Mouse (Mus musculus) cerebellum, adult 18-20 months (tissue): ENCODE measurements around the gene Gm48552.

ENCODE experiments used
- DNase-seq, 2 experiments: peaks; one replicate each; pipeline ENCODE4 v3.0.0; 2021

The Gm48552 gene

DNA sequence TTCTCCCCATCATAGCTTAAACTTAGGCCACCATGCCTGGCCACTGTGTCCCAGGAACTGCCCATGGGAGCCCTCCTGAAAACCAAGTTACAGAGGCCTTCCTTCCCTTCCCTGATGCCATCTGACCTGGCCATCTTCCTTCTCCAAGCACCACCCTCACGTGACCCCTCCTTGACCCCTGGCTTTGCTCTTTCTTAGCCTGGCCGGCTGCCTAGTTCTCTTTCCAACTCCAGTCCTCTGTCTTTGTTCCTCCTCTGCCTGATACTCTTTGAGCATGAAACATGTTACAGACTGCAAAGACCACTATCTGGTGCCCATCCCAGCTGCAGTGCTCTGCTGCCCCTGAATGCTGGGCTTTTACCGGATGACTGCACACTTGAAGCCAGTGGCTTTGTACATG, 568 bp downstream of the Gm48552 start:
- no peak for DNase-seq

- DNase-seq, result peak; percentile 71 to 86
Observed at GRCm38 (mm10) chr10:81389801-81390677, 1.2 kb downstream of the Gm48552 start.

- DNase-seq, result no peak
Observed at GRCm38 (mm10) chr10:81390678-81390965, 1.8 kb downstream of the Gm48552 start.

GRCm38 (mm10) chr10:81392270-81392669, 3.5 kb downstream of the Gm48552 start:
- no peak for DNase-seq

- no peak for DNase-seq
Observed at GRCm38 (mm10) chr10:81392781-81393185, 4.0 kb downstream of the Gm48552 start, which contains the start of gene Smim24. Gene Smim24 (plus strand): TSS chr10:81393051.

- no peak for DNase-seq
Observed at GRCm38 (mm10) chr10:81393456-81394063, 4.8 kb downstream of the Gm48552 start.

GRCm38 (mm10) chr10:81395127-81395526, 6.3 kb downstream of the Gm48552 start:
- DNase-seq, result peak; percentile 67 to 80

DNA sequence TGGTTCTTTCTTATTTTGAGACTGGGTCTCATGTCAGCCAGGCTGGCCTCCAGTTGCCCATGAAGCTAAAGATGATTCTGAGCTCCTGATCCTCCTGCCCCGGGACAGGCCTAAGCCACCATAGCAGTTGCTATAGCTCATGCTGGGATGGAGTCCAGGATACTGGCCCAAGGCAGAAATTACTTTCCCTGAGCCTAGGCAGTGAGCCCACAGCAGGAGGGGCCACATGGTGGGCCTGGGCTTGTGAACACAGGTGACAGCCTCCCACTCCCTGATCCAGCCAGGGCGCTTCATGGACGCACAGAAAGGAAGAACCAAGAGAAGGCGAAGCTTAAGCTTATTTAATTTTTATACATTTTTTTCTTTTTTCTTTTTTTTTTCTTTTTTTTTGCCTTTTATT, 7.1 kb downstream of the Gm48552 start:
- DNase-seq, result no peak

- DNase-seq, result no peak
Observed at GRCm38 (mm10) chr10:81396749-81397148, 7.9 kb downstream of the Gm48552 start.

DNA sequence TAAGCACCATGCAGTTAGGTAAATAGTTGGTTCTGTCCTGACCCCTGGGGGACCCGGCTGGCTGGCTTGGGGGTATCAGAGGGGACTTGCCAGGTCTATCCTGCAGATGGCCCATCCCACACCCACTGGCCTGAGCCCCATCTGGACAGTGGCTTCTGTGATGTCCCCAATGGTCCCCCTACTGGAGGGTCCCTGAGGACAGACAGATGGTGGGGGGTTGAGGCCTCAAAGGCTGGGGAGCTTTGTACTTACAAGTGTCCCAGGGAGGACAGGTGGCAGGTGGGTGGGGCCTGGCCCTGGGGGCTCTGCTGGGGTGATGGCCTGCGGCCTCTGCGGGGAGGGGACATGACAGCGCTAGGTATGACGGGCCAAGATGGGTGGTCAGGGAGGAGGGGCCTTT, 10.5 kb downstream of the Gm48552 start:
- DNase-seq, result no peak

DNA sequence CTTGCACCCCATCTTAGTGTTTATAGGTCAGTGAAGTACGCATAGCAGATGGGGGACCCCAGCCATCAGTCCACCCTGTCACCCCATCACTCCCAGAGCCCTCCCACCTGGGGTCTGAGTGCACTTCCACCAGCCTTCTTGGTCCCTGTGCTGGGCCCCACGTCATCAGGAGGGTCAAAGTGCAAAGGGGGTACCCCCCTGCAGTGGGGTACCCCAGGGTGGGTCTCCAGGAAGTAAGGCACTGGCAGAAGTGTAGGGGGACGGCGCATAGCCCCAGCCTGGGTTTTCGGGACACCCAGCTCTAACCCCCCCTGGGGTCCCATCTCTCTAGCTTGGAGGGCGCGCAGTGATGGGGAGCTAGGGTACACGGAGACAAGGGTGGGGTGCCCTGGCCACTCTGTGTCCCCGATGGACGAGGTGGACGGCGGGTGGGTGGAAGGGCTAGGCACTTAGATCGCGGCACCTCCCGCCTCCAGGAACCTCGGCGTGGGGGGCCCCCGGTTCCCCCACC, 11.0 kb downstream of the Gm48552 start:
- DNase-seq, result no peak

- DNase-seq, result peak; percentile 89 to 90
Observed at GRCm38 (mm10) chr10:81400371-81401204, 11.8 kb downstream of the Gm48552 start.

- DNase-seq, result no peak
Observed at GRCm38 (mm10) chr10:81401205-81401520, 12.4 kb downstream of the Gm48552 start.

- peak; percentile 68 to 69 for DNase-seq
Observed at GRCm38 (mm10) chr10:81401521-81402226, 12.9 kb downstream of the Gm48552 start.

GRCm38 (mm10) chr10:81402227-81402765, 13.5 kb downstream of the Gm48552 start:
- peak in 1 of 2 experiments; percentile 62 for DNase-seq

GRCm38 (mm10) chr10:81403511-81403910, 14.7 kb downstream of the Gm48552 start:
- no peak for DNase-seq

DNA sequence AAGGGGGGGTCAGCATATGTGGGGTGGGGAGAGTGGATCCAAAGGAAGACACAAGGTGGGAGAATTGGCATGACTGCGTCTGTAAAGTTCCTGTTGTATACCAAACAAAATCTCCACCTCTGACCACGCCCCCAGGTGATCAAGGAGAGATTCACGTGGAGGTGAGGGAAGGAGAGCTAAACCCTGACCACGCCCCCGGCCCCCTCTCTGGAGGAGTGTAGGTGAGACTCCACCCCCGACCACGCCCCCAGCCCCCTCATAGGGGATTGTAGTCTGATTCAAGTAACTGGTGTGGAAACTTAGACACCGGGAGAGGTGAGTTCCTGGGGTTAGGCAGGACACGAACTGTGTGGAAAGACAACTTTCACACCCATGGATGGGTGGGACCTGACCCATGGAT, 15.3 kb downstream of the Gm48552 start:
- no peak for DNase-seq

GRCm38 (mm10) chr10:81404720-81405119, 15.9 kb downstream of the Gm48552 start:
- no peak for DNase-seq

GRCm38 (mm10) chr10:81405588-81406201, 16.9 kb downstream of the Gm48552 start:
- peak; percentile 86 to 87 for DNase-seq

DNA sequence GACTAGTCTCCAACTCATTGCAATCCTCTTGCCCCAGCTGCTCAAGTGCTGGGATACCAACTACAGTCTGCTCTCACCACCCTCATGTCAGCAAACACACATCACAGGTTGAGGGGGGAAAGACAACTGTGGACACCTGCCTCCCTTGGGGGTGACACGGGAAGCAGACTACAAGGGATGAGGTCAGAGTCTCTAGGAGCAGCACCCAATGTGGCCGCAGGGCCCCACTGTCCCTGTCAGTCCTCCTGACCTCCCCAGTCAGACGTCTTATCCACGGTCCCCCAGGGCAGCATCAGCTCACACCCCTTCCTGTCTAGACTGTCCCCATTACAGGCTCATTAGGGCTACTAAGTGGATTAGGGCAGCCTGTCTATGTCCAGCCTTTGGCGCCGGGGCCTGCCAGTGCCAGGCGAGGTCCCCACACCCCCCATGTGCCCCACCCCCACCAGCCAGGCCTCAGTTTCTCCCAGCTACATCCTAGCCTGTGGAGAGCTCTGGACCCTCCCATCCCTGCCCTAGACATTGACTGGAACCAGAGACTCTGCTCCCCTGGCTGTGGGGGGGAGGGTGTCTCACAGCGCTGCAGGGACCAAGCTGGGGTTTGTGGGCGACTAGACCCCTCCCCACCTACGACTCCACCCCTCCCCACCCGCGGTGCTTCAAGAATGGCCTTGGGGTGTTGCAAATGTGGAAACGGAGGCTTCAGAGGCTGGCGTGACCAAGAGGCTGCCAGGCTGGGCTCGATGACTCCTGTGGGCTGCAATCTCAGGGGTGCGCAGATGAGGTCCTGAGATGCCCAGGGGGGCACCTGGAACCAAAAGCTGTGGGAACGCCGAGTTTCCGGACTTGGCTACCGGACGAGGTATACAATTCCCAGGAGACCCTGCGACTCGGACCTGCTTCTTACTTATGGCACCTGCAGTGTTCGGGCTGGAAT, 18.0 kb downstream of the Gm48552 start:
- no peak for DNase-seq
